Mouse (Mus musculus) hindbrain, embryonic 15.5 days (tissue): ENCODE results near the gene Naaladl2. TPM values are rescaled to one million over a fixed set of nuclear protein-coding genes. Genes with fewer than 3 reads are reported as not detected.

Experiments used
- ATAC-seq: fragments of 200-750 bp; cut with Nextera tagmentation; 2 replicates; pipeline ENCODE4 v1.8.0; 2017; ENCODE audit warnings: low read depth, moderate number of reproducible peaks, moderate TSS enrichment; ENCODE audit not compliant: low FRiP score
- H3K27ac ChIP-seq: fragments of 300-500 bp; sonication (generic); replicated peaks from 2 replicates; pipeline ENCODE4 v1.5.1; 2015; ENCODE audit warnings: mild to moderate bottlenecking, inconsistent platforms
- H3K27me3 ChIP-seq: fragments of 300-500 bp; sonication (generic); 2 replicates; pipeline ENCODE4 v1.6.1; 2015; ENCODE audit warnings: control low read depth, inconsistent platforms
- H3K36me3 ChIP-seq: fragments of 300-500 bp; sonication (generic); 2 replicates; pipeline ENCODE4 v1.6.1; 2015; ENCODE audit warnings: control low read depth, inconsistent platforms
- H3K4me1 ChIP-seq: fragments of 300-500 bp; sonication (generic); replicated peaks from 2 replicates; pipeline ENCODE4 v1.6.1; 2015; ENCODE audit warnings: control low read depth, inconsistent platforms
- H3K4me2 ChIP-seq: fragments of 300-500 bp; sonication (generic); 2 replicates; pipeline ENCODE4 v1.6.1; 2015; ENCODE audit warnings: moderate library complexity, mild to moderate bottlenecking, inconsistent platforms
- H3K4me3 ChIP-seq: fragments of 300-500 bp; sonication (generic); 2 replicates; pipeline ENCODE4 v1.5.1; 2015; ENCODE audit warnings: mild to moderate bottlenecking, inconsistent platforms
- H3K9ac ChIP-seq: fragments of 300-500 bp; sonication (generic); 2 replicates; pipeline ENCODE4 v1.6.1; 2015; ENCODE audit warnings: inconsistent platforms
- H3K9me3 ChIP-seq: fragments of 300-500 bp; sonication (generic); 2 replicates; pipeline ENCODE4 v1.6.1; 2016; ENCODE audit warnings: control low read depth, inconsistent platforms
- WGBS: fragments of 180-500 bp; shearing (Covaris S2); methylation state at CpG from one replicate; pipeline ENCODE4 v1.1.7; 2015; 5-methylcytosine and 5-hydroxymethylcytosine counted together
- polyA plus RNA-seq: library from polyadenylated mRNA; unstranded; fragments of >200 nt; fragmentation: Nextera tagmentation; extraction: Ambion mirVana; gene quantifications from 2 replicates; pipeline ENCODE4 v1.2.1, GENCODE M21; 2015

The Naaladl2 gene
- polyA plus RNA-seq, 1 experiment from 2014 or later: 0.79 TPM

GRCm38 (mm10) chr3:24138002-24138401, 1006.1 kb downstream of the Naaladl2 start:
- ATAC-seq: no peak
- H3K27me3 ChIP-seq: no peaks in the 10 kb centered on the region
- no peak overlapping the region for H3K27ac ChIP-seq
- no peaks in the 10 kb centered on the region for H3K9me3 ChIP-seq
- H3K36me3 ChIP-seq: no peaks in the 10 kb centered on the region
- no peak overlapping the region for H3K4me3 ChIP-seq
- WGBS: 83% methylated on average over 1 of the region's 1 CpGs
- H3K4me2 ChIP-seq: no peak overlapping the region
- H3K4me1 ChIP-seq: no peaks in the 10 kb centered on the region
- H3K9ac ChIP-seq: no peak overlapping the region

GRCm38 (mm10) chr3:24126200-24126599, 1017.9 kb downstream of the Naaladl2 start:
- H3K4me1 ChIP-seq: no peaks in the 10 kb centered on the region
- no peak overlapping the region for H3K9ac ChIP-seq
- no peaks in the 10 kb centered on the region for H3K27me3 ChIP-seq
- no peak for ATAC-seq
- H3K27ac ChIP-seq: no peak overlapping the region
- H3K4me3 ChIP-seq: no peak overlapping the region
- no peak overlapping the region for H3K4me2 ChIP-seq
- H3K36me3 ChIP-seq: no peaks in the 10 kb centered on the region
- no peaks in the 10 kb centered on the region for H3K9me3 ChIP-seq
- 92% methylated on average over 1 of the region's 1 CpGs for WGBS

DNA sequence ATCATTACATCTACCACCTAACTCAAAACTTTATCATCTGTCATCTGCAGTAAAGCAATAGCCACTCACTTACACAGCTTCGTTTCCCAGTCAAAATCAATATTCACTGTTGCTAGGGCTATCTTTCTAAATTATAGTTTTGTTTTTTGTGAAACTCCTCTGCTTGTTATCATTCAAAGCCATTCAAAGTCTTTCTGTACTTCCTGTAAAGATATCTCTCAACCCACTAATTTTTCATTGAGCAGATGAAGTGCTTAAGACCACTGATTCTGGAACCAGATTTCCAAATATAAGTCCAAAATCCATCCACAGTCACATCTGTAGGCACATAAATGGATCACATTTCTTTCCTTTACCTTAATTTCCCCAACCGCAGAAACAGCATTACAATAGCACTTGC, 1020.0 kb downstream of the Naaladl2 start:
- Histone ChIP-seq H3K4me2 (no peak overlapping the region), H3K36me3 (no peaks in the 10 kb centered on the region), H3K27ac (no peak overlapping the region), H3K4me1 (no peaks in the 10 kb centered on the region), H3K9ac (no peak overlapping the region), H3K27me3 (no peaks in the 10 kb centered on the region), H3K9me3 (no peaks in the 10 kb centered on the region), H3K4me3 (no peak overlapping the region)
- WGBS: 85% methylated on average over 2 of the region's 2 CpGs
- no peak for ATAC-seq

- no peak overlapping the region for H3K4me2 ChIP-seq
- 91% methylated on average over 6 of the region's 6 CpGs for WGBS
- H3K9ac ChIP-seq: no peak overlapping the region
- no peaks in the 10 kb centered on the region for H3K9me3 ChIP-seq
- H3K4me3 ChIP-seq: no peak overlapping the region
- no peaks in the 10 kb centered on the region for H3K36me3 ChIP-seq
- H3K27ac ChIP-seq: no peak overlapping the region
- no peaks in the 10 kb centered on the region for H3K27me3 ChIP-seq
- no peaks in the 10 kb centered on the region for H3K4me1 ChIP-seq
- ATAC-seq: no peak
These were observed 1025.9 kb downstream of the Naaladl2 start for GRCm38 (mm10) chr3:24118136-24118535.

GRCm38 (mm10) chr3:24114849-24115248, 1029.2 kb downstream of the Naaladl2 start:
- no peaks in the 10 kb centered on the region for H3K9me3 ChIP-seq
- H3K27me3 ChIP-seq: no peaks in the 10 kb centered on the region
- H3K4me2 ChIP-seq: no peak overlapping the region
- H3K27ac ChIP-seq: no peak overlapping the region
- no peak overlapping the region for H3K9ac ChIP-seq
- ATAC-seq: no peak
- no peaks in the 10 kb centered on the region for H3K4me1 ChIP-seq
- 89% methylated on average over 3 of the region's 3 CpGs for WGBS
- no peak overlapping the region for H3K4me3 ChIP-seq
- H3K36me3 ChIP-seq: no peaks in the 10 kb centered on the region

DNA sequence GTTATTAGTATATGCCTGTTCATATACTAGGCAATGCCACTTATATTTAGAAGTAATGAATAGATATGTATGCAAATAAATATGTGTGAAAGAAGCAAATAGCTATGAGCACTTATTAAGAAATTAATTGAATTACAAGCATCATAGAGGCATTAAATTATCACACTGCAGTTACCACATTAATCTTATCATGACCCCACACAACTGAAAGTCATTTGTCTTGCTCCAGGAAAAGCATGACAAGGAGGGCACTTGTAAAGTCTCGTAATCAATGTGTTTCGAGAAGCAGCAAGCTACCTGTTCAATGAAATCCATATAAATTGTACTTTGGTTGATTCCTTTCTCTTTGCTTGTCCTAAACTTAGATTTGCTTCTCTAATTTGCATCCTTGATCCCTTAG, 1030.7 kb downstream of the Naaladl2 start:
- H3K36me3 ChIP-seq: no peaks in the 10 kb centered on the region
- H3K4me2 ChIP-seq: no peak overlapping the region
- no peak for ATAC-seq
- H3K4me3 ChIP-seq: no peak overlapping the region
- H3K4me1 ChIP-seq: no peaks in the 10 kb centered on the region
- 81% methylated on average over 2 of the region's 2 CpGs for WGBS
- H3K9ac ChIP-seq: no peak overlapping the region
- H3K9me3 ChIP-seq: no peaks in the 10 kb centered on the region
- H3K27me3 ChIP-seq: no peaks in the 10 kb centered on the region
- H3K27ac ChIP-seq: no peak overlapping the region

DNA sequence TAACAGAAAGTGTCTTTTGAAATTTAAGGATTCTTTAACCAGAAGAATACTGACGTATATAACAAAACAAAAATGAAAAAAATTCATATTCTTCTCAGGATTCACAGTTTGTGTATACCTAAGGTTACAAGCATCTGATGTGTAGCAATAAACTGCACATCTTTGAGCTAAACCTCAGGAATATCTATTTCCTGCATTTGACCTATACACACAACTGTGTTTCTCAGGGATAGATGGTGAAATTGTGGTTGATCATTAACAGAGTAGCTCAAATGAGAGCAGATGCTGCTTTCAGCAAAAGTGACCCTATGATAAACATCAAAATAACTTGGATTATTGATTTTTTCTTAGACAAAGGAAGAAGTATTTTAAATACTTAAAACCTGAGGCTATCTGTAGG, 1037.7 kb downstream of the Naaladl2 start:
- Histone ChIP-seq H3K9ac (no peak overlapping the region), H3K4me3 (no peak overlapping the region), H3K9me3 (no peaks in the 10 kb centered on the region), H3K27me3 (no peaks in the 10 kb centered on the region), H3K27ac (no peak overlapping the region), H3K4me2 (no peak overlapping the region), H3K4me1 (no peaks in the 10 kb centered on the region), H3K36me3 (no peaks in the 10 kb centered on the region)
- 91% methylated on average over 1 of the region's 1 CpGs for WGBS
- ATAC-seq: no peak

DNA sequence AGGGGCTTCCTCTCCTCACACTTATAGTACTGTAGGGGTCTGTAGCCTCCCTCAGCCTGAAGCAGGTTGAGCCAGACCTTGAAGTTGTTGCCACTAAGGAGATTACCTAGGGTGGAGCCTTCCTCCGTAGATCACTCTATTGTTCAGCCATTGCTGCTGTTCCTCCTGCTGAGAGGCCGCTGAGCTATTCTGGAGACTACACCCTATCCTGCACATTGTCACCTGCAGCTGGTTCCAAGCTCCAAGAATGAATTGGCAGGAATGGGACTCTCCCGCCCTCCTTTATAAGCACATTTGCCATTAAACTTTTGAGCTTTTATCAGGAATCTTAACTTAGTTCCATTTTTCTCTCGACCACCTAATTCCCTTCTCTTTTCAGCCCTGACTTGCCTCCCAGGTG, 1064.3 kb downstream of the Naaladl2 start:
- Histone ChIP-seq H3K4me2 (no peak overlapping the region), H3K27ac (no peak overlapping the region), H3K9me3 (no peaks in the 10 kb centered on the region), H3K4me1 (no peaks in the 10 kb centered on the region), H3K4me3 (no peak overlapping the region), H3K27me3 (no peaks in the 10 kb centered on the region), H3K36me3 (no peaks in the 10 kb centered on the region), H3K9ac (no peak overlapping the region)
- 46% methylated on average over 4 of the region's 4 CpGs for WGBS
- ATAC-seq: no peak

- no peaks in the 10 kb centered on the region for H3K36me3 ChIP-seq
- no peaks in the 10 kb centered on the region for H3K4me1 ChIP-seq
- H3K27me3 ChIP-seq: no peaks in the 10 kb centered on the region
- H3K9ac ChIP-seq: no peak overlapping the region
- no peak overlapping the region for H3K4me2 ChIP-seq
- no peak overlapping the region for H3K27ac ChIP-seq
- H3K4me3 ChIP-seq: no peak overlapping the region
- ATAC-seq: peak; percentile 34; the same call in 1 of the 2 replicates
- WGBS: 66% methylated on average over 3 of the region's 3 CpGs
- no peaks in the 10 kb centered on the region for H3K9me3 ChIP-seq
These were observed 1072.8 kb downstream of the Naaladl2 start for GRCm38 (mm10) chr3:24071169-24071797.

DNA sequence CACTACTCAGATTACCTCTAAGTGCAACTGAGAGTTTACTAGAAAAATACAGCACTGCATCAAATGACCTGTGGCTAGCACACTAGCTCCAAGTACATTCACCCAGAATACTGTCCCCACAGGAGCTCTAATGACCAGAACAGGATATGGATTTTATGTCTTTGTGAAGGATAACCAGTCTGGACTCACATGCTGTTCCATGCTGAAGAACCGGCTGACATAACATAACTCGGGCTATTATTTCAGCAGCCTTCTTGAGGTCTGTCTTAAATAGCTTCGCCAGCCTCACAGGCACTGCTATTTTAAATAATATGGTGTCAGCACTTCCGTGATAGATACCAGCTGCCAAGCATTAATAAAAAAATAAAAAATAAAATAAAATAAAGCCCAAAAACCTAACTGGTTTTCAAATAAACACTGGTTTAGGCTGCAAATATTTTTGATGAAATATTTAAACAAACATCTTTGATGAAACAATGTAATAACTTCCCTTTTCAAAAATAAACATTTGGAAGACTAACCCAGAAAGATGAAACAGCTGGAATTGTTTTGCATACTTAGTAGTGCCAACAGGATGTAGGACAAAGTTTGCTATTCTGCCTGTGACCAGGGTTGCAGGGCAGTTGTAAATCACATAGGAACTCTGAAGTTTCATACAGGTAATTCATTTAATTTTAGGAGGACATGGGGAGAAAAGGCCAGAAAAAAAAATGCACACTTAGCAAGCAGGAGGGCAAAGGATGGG, 1073.5 kb downstream of the Naaladl2 start:
- WGBS: 67% methylated on average over 4 of the region's 4 CpGs
- H3K9ac ChIP-seq: no peak overlapping the region
- H3K4me1 ChIP-seq: no peaks in the 10 kb centered on the region
- ATAC-seq: no peak
- H3K4me2 ChIP-seq: no peak overlapping the region
- no peaks in the 10 kb centered on the region for H3K9me3 ChIP-seq
- H3K27ac ChIP-seq: no peak overlapping the region
- no peaks in the 10 kb centered on the region for H3K27me3 ChIP-seq
- no peak overlapping the region for H3K4me3 ChIP-seq
- H3K36me3 ChIP-seq: no peaks in the 10 kb centered on the region

GRCm38 (mm10) chr3:24048217-24048616, 1095.8 kb downstream of the Naaladl2 start:
- Histone ChIP-seq H3K27ac (no peak overlapping the region), H3K27me3 (no peaks in the 10 kb centered on the region), H3K4me3 (no peak overlapping the region), H3K9me3 (no peaks in the 10 kb centered on the region), H3K36me3 (no peaks in the 10 kb centered on the region), H3K4me1 (no peaks in the 10 kb centered on the region), H3K4me2 (no peak overlapping the region), H3K9ac (no peak overlapping the region)
- no peak for ATAC-seq

DNA sequence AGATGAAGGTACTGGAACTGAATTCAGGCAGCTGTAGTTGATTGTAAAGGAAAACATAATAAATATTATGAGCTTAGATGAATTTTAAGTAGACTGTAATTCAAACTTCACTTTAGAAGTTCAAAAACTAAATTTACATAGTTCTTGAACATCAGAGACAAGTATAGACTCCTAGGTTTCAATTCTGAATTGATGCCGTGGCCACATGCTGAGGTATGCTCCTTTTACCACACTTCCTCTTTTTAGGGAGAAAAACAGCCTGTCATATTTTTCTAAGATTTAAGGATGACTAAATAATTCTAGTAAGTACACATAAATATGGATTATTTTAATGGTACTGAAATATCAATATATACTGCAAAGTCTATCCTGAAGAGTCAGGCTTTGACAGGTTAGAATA, 1142.3 kb downstream of the Naaladl2 start:
- H3K9ac ChIP-seq: no peak overlapping the region
- H3K4me2 ChIP-seq: no peak overlapping the region
- H3K4me3 ChIP-seq: no peak overlapping the region
- no peaks in the 10 kb centered on the region for H3K9me3 ChIP-seq
- no peak overlapping the region for H3K27ac ChIP-seq
- H3K27me3 ChIP-seq: no peaks in the 10 kb centered on the region
- 95% methylated on average over 1 of the region's 1 CpGs for WGBS
- H3K36me3 ChIP-seq: no peaks in the 10 kb centered on the region
- H3K4me1 ChIP-seq: no peaks in the 10 kb centered on the region
- ATAC-seq: no peak

DNA sequence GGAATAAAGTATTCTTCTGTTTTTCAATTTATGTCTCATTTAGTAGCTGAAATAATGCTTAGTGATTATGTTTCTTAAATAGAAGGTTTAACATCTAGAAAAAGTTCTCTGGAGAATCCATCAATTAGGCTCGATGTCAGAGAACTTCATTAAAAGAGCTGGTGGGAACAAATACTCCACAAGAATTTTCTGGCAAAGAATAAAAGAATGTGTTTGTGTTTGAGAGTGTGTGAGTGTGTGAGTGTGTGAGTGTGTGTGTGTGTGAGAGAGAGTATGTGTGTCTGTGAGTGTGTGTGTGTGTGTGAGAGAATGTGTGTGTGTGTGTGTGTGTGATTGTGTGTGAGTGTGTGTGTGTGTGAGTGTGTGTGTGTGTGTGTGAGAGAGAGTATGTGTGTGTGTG, 1170.3 kb downstream of the Naaladl2 start:
- no peaks in the 10 kb centered on the region for H3K9me3 ChIP-seq
- no peak for ATAC-seq
- no peak overlapping the region for H3K27ac ChIP-seq
- no peak overlapping the region for H3K4me3 ChIP-seq
- H3K4me1 ChIP-seq: no peaks in the 10 kb centered on the region
- H3K36me3 ChIP-seq: no peaks in the 10 kb centered on the region
- H3K9ac ChIP-seq: no peak overlapping the region
- no peak overlapping the region for H3K4me2 ChIP-seq
- WGBS: 79% methylated on average over 1 of the region's 1 CpGs
- no peaks in the 10 kb centered on the region for H3K27me3 ChIP-seq
